Mouse (Mus musculus) heart, postnatal 0 days (tissue): ENCODE data around the gene Ifitm3.

Experiments
- CTCF ChIP-seq: IDR thresholded peaks from 2 replicates; pipeline ENCODE4 v1.5.1; 2016; ENCODE audit warnings: antibody characterized with exemption, control low read depth, low read depth
- EP300 ChIP-seq: IDR thresholded peaks from 2 replicates; pipeline ENCODE4 v1.6.1; 2016; ENCODE audit warnings: antibody characterized with exemption, low read depth

GRCm38 (mm10) chr7:141041661-141042060 is 31.1 kb upstream of the Ifitm3 start:
- no peak for TF ChIP-seq CTCF
- no peak for TF ChIP-seq EP300
